Mouse (Mus musculus): ENCODE data around the gene Mitf.

The Mitf gene

GRCm38 (mm10) chr6:98015819-98016218 lies 209.0 kb downstream of the Mitf start:
- DNase-seq (ENCODE audit: low read depth in 1 of 2, low spot score in 2 of 2) = no peak

- no peak for DNase-seq (ENCODE audit: low read depth in 1 of 2, low spot score in 2 of 2)
These were observed 217.0 kb downstream of the Mitf start for GRCm38 (mm10) chr6:98023876-98024275.

- no peak for DNase-seq (ENCODE audit: low read depth in 1 of 2, low spot score in 2 of 2)
These were observed 231.7 kb downstream of the Mitf start for GRCm38 (mm10) chr6:98038513-98038912.

- no peak for DNase-seq (ENCODE audit: low read depth in 1 of 2, low spot score in 2 of 2)
These were observed 234.9 kb downstream of the Mitf start for GRCm38 (mm10) chr6:98041795-98042194.

GRCm38 (mm10) chr6:98046295-98047108 lies 239.7 kb downstream of the Mitf start:
- DNase-seq (ENCODE audit: low read depth in 1 of 2, low spot score in 2 of 2) = no peak

- DNase-seq (ENCODE audit: low read depth in 1 of 2, low spot score in 2 of 2) = no peak
These were observed 240.9 kb downstream of the Mitf start for GRCm38 (mm10) chr6:98047741-98048140.

GRCm38 (mm10) chr6:98048671-98049438 lies 242.0 kb downstream of the Mitf start:
- no peak for DNase-seq (ENCODE audit: low read depth in 1 of 2, low spot score in 2 of 2)

- DNase-seq (ENCODE audit: low read depth in 1 of 2, low spot score in 2 of 2) = no peak
These were observed 242.7 kb downstream of the Mitf start for GRCm38 (mm10) chr6:98049551-98049950.

- no peak for DNase-seq (ENCODE audit: low read depth in 1 of 2, low spot score in 2 of 2)
These were observed 255.0 kb downstream of the Mitf start for GRCm38 (mm10) chr6:98061878-98062277.

GRCm38 (mm10) chr6:98064926-98065325 lies 258.1 kb downstream of the Mitf start:
- DNase-seq (ENCODE audit: low read depth in 1 of 2, low spot score in 2 of 2) = no peak

- DNase-seq (ENCODE audit: low read depth in 1 of 2, low spot score in 2 of 2) = no peak
These were observed 259.6 kb downstream of the Mitf start for GRCm38 (mm10) chr6:98066420-98066819.

Data from monocyte, adult 2 months (primary cell).